Mouse (Mus musculus): ENCODE data around the gene Pp2d1.

The Pp2d1 gene

DNA sequence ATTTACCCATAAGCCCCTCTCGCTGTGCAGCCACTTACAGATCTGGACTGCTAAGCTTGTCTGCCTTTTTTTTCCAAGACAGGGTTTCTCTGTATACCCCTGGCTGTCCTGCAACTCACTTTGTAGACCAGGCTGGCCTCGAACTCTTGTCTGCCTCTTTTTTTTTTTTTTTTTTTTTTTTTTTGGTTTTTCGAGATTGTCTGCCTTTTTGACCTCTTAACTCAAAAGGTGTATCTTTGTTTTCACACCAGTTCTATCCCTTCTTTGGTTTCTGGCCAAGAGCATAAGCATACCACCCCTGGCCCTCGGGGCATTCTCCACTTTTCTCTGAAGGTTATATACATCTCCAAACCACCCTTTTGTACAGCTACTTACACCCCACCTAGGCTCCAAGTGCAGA is 25.6 kb upstream of the Pp2d1 start:
- no peak for DNase-seq

- DNase-seq = no peak
These were observed 22.3 kb upstream of the Pp2d1 start for GRCm38 (mm10) chr17:53561458-53562029.

- DNase-seq = no peak
These were observed 20.4 kb upstream of the Pp2d1 start for GRCm38 (mm10) chr17:53559646-53560045.

- no peak for DNase-seq
These were observed 18.2 kb upstream of the Pp2d1 start for GRCm38 (mm10) chr17:53557443-53557842.

- no peak for DNase-seq
These were observed 15.6 kb upstream of the Pp2d1 start for GRCm38 (mm10) chr17:53554813-53555212.

DNA sequence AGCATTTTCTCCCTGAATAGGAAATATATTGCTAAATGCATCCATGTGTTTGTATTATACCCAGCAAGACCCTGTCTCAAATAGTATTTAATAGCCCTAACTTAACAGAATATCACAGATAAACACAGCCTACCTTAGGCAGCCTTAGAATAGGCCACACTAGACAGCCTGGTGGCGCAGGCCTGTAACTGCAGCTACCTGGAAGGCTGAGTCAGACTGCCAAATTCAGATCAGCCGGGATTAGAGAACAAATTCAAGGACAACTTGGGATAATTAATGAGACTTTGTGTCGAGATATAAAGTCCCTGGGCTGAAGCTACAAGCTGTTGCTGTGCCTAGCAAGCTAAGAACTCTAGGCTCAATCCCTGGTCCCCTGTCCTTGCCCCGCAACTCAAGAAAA is 14.8 kb upstream of the Pp2d1 start:
- DNase-seq = peak; percentile 52

DNA sequence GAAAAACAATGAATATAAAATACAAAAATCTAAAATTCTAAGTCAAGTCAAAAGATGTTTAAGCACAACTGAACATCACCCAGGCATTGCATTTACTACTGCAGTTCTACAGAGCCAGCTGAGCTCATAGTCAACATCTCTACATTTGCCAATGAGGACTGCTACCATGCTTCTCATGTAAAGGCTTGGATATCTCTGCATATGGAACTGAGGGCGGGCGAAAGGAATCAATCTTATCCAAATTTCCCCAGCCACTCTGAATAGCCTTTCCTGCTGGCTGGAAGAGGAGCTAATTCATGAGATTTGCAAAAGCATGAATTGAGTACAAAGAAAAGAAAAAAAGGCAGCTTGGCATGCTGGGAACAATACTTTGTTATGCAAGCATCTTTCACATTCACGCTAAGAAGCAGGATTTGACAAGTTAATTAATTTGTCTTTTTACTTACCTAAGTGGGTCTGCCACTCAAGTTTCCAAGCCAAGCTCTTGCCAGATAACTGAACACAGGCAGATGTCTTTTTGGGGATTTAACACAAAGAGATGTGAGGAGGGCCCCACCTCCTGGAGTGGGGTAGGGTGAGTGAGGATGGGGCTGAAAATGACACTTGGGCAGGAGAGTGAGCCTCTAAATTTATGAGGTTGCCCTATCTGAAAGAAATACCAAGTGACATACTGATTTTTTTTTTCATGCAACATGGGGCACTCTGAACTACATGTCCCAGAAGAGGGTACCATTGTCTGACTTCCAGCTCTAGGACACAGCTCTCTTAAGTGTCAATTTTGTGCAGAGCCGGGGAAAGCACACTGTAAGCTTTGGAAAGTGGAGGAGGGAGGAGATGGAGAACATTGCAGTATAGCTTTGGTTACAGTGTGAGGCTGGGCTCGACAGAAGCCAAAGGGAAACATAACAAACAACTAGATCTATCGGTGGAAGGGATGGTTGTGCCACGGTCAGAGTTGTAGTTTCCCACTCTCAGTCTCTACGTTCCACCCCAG is 12.4 kb upstream of the Pp2d1 start:
- no peak for DNase-seq

- no peak for DNase-seq
These were observed 4.5 kb upstream of the Pp2d1 start for GRCm38 (mm10) chr17:53543591-53544324.

GRCm38 (mm10) chr17:53542536-53542935 is 3.3 kb upstream of the Pp2d1 start:
- DNase-seq = no peak

DNA sequence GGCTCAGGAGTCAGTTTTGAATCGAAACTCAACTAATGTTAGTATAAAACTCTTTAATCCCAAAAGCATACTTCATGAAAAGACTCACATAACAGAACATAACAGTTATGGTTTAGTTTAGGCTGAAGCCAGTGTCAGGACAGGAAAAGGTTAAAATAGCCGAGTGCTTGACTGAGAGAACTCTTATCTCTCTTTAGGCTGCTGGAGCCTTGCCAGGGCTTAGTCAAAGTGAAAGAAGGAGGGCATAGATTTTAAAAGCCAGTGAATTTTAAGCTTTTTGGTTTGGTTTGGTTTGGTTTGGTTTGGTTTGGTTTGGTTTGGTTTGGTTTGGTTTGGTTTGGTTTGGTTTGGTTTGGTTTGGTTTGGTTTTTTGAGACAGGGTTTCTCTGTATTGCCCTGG is 6.8 kb downstream of the Pp2d1 start:
- DNase-seq = no peak

DNA sequence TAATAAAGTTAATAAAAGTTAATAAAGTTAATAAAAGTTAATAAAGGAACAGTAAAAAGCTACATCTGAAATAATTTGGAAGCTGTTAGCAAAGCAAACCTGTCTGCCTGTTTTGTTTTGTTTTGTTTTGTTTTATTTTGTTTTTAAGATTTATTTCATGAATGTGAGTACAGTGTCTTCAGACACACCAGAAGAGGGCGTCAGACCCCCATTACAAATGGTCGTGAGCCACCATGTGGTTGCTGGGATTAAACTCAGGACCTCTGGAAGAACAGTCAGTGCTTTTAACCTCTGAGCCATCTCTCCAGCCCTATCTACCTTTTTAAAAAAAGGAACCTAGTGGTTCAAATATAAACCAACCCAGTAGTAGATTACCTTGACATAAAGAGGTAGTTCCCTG is 8.1 kb downstream of the Pp2d1 start:
- DNase-seq = no peak

- DNase-seq = no peak
These were observed 11.2 kb downstream of the Pp2d1 start for GRCm38 (mm10) chr17:53528034-53528433.

- no peak for DNase-seq
These were observed 18.7 kb downstream of the Pp2d1 start for GRCm38 (mm10) chr17:53520509-53520908.

GRCm38 (mm10) chr17:53519364-53519763 is 19.9 kb downstream of the Pp2d1 start:
- DNase-seq = no peak

DNA sequence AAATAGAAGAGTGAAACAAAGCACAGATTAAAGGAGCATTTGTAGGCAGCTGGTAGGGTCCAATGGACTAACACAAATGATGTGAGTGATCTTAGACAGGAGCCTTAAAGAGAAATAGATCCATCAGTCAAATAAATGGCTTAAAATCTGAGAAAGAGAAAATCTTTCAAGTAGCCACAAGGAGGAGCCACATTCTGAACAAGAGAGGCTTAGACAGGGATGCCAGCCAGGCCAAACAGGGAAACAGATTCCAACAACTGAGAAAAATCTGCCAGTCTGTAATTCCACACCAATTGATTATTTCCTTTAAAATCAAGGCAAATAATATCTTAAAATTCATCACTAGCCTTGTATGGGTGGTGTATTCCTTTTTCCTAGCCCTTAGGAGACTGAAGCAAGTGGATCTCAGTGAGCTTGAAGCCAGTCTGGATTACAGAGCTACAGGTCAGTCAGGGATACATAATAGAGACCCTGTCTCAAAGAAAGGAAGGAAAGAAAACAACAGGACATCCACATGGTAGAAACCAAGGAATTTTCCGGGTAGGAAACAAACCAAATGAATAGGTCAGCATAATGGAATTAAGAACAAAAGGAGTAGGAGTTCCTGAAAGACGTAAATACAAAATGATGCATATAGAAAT is 26.8 kb downstream of the Pp2d1 start:
- no peak for DNase-seq

DNA sequence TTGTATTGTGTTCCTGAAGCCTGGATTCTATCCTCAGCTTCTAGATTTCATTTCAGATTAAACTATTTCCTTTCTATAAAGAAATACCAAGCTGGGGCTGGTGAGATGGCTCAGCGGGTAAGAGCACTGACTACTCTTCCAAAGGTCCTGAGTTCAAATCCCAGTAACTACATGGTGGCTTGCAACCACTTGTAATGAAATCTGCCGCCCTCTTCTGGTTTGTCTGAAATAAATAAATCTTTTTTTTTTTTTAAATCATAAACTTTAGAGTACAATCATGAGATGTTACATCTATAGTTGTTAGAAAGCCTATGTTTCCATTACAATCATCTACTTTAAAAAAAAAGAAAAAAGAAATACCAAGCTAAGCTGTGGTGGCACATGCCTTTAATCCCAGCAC is 36.3 kb downstream of the Pp2d1 start:
- DNase-seq = no peak

DNA sequence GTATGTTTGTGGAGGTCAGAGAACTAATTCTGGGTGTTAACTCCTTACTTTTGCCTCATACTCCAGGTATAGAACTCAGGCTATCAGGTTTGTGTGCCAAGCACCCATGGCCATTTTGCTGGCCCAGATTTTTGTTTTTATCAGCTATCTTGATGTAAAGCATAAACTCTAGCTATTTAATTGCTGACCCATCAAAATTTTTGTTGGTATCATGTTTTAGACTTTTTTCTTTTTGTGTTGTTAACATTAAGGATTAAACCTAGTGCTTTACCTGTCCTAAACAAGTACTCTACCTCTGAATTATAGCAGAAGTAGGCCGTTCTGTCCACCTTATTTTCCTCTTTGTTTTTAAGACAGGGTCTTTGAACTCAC is 50.3 kb downstream of the Pp2d1 start:
- no peak for DNase-seq

- DNase-seq = no peak
These were observed 50.8 kb downstream of the Pp2d1 start for GRCm38 (mm10) chr17:53488291-53489006.

DNA sequence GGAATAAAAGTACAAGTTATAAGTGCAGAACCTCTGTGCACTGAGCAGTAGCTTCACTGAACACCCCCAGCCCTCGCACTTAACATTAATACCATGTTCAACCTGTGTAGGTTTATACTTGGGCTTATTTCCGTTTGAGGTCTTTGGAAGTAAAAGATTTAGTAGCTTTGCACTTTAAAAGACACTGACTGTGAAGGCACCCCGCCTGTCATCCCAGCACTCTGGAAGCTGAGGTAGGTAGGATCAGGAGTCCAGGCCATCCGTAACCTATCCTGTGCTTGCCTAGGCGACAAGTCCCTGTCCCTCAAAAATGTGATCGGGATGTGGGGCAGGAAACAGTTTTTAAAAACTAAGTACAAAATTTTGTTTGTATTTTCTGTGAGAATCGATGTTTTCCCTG is 58.8 kb downstream of the Pp2d1 start:
- DNase-seq = peak; percentile 14

DNA sequence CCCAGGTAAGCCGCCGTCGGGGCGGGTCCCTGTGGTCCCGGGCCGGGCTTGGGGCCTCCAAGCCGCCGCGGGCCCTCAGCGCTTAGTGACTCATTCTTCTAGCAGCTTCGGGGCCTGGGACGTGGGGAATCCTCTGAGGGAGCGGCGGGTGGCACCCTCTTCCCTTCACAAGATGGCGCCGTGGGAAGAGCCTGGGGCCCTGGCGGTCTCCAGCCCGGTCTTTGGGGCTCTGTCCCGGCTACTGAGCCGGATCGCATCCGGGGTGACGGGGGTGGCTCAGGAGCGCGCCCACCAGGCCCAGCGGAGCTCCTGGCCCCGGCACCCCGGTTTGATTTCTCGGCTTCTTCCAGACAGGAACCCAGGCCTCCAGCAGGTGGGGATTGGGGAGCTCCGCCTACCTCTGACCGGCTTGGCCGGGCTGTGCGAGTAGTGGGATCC is 59.6 kb downstream of the Pp2d1 start:
- peak; percentile 70 for DNase-seq

DNA sequence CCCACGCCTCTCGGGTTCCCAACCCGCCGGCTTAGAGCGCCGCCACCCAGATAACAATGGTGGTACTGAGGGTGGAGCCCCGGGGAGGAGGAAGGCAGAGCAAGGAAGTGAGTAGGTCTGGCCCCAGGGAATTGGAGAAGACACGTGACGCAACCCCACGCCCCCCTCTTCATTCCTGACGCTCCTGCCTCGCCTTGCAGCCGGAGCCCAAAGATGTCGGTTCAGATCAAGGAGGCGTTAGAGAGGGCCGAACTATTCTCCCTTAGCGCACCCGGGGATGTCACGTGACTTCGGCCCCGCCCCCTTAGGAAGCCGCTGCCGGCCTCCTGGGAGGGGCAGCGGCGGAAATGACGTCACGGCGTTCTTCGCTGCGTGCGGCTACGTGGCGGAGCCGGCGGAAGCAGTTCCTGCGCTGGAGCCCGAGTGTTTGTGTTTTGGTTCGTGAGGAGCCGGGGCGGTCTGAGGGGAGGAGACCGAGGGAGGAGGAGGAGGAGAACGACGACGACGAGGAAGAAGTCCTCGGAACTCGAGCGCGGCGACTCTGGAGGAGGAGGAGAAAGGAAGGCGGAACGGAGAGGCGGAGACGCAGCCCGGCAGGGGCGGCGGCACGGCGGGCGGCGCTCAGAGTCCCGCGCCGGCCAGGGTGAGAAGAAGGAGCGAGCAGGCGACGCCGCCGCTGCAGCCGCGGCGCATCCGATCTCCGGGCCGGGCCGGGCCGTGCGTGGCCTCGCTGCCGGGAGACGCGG is 60.2 kb downstream of the Pp2d1 start, which contains the start of gene Rab5a:
Gene Rab5a (plus strand): TSS at position 377 of the 746 bp plus-strand sequence.
- peak; percentile 100 for DNase-seq

Measured in thymus, postnatal 4 days (tissue).